Mouse (Mus musculus) hindbrain, embryonic 16.5 days (tissue): ENCODE data around the gene Leap2. TPM values are rescaled to one million over a fixed set of nuclear protein-coding genes. Genes with fewer than 3 reads are reported as not detected.

Experiments
- ATAC-seq: fragments of 200-750 bp; cut with Nextera tagmentation; 2 replicates; pipeline ENCODE4 v1.8.0; 2017; ENCODE audit warnings: moderate TSS enrichment, moderate library complexity
- H3K27ac ChIP-seq: fragments of 300-500 bp; sonication (generic); 2 replicates; pipeline ENCODE4 v1.5.1; 2014; ENCODE audit warnings: low read depth, mild to moderate bottlenecking, control low read depth, low read length, moderate library complexity
- H3K27me3 ChIP-seq: fragments of 300-500 bp; sonication (generic); replicated peaks from 2 replicates; pipeline ENCODE4 v1.6.1; 2014; ENCODE audit warnings: low read length; ENCODE audit not compliant: control insufficient read depth, insufficient read depth
- H3K36me3 ChIP-seq: fragments of 300-500 bp; sonication (generic); 2 replicates; pipeline ENCODE4 v1.6.1; 2014; ENCODE audit warnings: mild to moderate bottlenecking, low read length, moderate library complexity, mixed read lengths; ENCODE audit not compliant: control insufficient read depth, insufficient read depth
- H3K4me1 ChIP-seq: fragments of 300-500 bp; sonication (generic); 2 replicates; pipeline ENCODE4 v1.6.1; 2014; ENCODE audit warnings: low read depth, low read length; ENCODE audit not compliant: control insufficient read depth, insufficient read depth
- H3K4me2 ChIP-seq: fragments of 300-500 bp; sonication (generic); 2 replicates; pipeline ENCODE4 v1.6.1; 2014; ENCODE audit warnings: mild to moderate bottlenecking, low read length, control low read depth, moderate library complexity
- H3K4me3 ChIP-seq: fragments of 300-500 bp; sonication (generic); 2 replicates; pipeline ENCODE4 v1.5.1; 2014; ENCODE audit warnings: mild to moderate bottlenecking, low read length, control low read depth, moderate library complexity
- H3K9ac ChIP-seq: fragments of 300-500 bp; sonication (generic); 2 replicates; pipeline ENCODE4 v1.6.1; 2014; ENCODE audit warnings: low read depth, mild to moderate bottlenecking, control low read depth, low read length, moderate library complexity
- H3K9me3 ChIP-seq: fragments of 300-500 bp; sonication (generic); 2 replicates; pipeline ENCODE4 v1.6.1; 2014; ENCODE audit warnings: mild to moderate bottlenecking, low read length, moderate library complexity; ENCODE audit not compliant: control insufficient read depth
- WGBS: fragments of 180-500 bp; shearing (Covaris S2); extraction: QIAGEN DNeasy Blood & Tissue Kit; methylation state at CpG from one replicate; pipeline ENCODE4 v1.1.7; 2014; 5-methylcytosine and 5-hydroxymethylcytosine counted together
- microRNA-seq: library from miRNA; unstranded; fragments of <30 nt; microRNA quantifications from one replicate; pipeline ENCODE4, GENCODE M21; 2017
- polyA plus RNA-seq: library from polyadenylated mRNA; unstranded; fragments of >200 nt; fragmentation: Nextera tagmentation; extraction: Ambion mirVana; gene quantifications from 2 replicates; pipeline ENCODE4 v1.2.1, GENCODE M21; 2015

Leap2 gene
- polyA plus RNA-seq, 1 experiment from 2014 or later: 0.33 TPM

DNA sequence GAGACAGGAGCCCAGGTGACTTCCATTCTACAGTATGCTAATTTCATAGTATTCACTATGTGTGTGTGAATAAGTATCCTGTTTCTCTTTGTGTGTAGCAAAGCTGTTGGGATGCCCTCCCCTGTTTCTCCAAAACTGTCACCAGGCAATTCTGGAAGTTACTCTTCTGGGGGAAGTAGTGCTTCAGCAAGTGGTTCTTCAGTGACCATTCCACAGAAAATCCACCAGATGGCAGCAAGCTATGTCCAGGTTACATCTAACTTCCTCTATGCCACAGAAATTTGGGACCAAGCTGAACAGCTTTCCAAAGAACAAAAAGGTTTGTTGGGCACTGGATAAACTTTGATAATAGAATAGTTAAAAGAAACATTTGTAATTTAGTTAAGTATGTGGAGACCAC, 11.2 kb downstream of the Leap2 start:
- Histone ChIP-seq H3K36me3 (peaks cover 65% of the 10 kb centered on the region), H3K27me3 (no peaks in the 10 kb centered on the region), H3K4me3 (no peak overlapping the region), H3K27ac (no peak overlapping the region), H3K4me2 (no peak overlapping the region), H3K9ac (no peak overlapping the region), H3K4me1 (no peaks in the 10 kb centered on the region), H3K9me3 (no peaks in the 10 kb centered on the region)
- no peak for ATAC-seq

DNA sequence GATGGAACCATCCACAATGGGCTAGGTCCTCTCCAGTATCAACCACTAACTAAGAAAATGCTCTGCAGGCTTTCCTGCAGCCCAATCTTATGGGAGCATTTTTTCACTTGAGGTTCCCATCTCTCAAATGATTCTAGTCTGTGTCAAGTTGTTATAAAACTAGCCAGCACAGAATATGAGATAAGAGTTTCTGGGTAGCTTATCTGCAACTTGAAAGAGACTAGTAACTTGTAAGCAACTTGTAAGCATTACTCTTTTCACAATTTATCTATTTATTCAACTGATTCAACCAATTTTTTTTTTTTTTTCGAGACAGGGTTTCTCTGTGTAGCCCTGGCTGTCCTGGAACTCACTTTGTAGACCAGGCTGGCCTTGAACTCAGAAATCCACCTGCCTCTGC, 19.3 kb downstream of the Leap2 start:
- Histone ChIP-seq H3K9ac (no peak overlapping the region), H3K36me3 (peaks cover 52% of the 10 kb centered on the region), H3K9me3 (no peaks in the 10 kb centered on the region), H3K4me2 (no peak overlapping the region), H3K27me3 (no peaks in the 10 kb centered on the region), H3K27ac (no peak overlapping the region), H3K4me1 (no peaks in the 10 kb centered on the region), H3K4me3 (no peak overlapping the region)
- no peak for ATAC-seq
- WGBS: 100% methylated on average over 1 of the region's 1 CpGs

GRCm38 (mm10) chr11:53393856-53394255, 29.1 kb downstream of the Leap2 start:
- H3K4me2 ChIP-seq: no peak overlapping the region
- no peak overlapping the region for H3K9ac ChIP-seq
- H3K9me3 ChIP-seq: no peaks in the 10 kb centered on the region
- no peaks in the 10 kb centered on the region for H3K4me1 ChIP-seq
- no peak overlapping the region for H3K4me3 ChIP-seq
- ATAC-seq: no peak
- no peaks in the 10 kb centered on the region for H3K27me3 ChIP-seq
- peaks cover 16% of the 10 kb centered on the region for H3K36me3 ChIP-seq
- WGBS: 92% methylated on average over 1 of the region's 1 CpGs
- H3K27ac ChIP-seq: no peak overlapping the region

GRCm38 (mm10) chr11:53383758-53384428, 39.1 kb downstream of the Leap2 start:
- no peak overlapping the region for H3K4me2 ChIP-seq
- H3K9ac ChIP-seq: no peak overlapping the region
- no peak overlapping the region for H3K4me3 ChIP-seq
- no peaks in the 10 kb centered on the region for H3K4me1 ChIP-seq
- peaks cover 2% of the 10 kb centered on the region; the same call in 1 of the 2 replicates for H3K36me3 ChIP-seq
- no peaks in the 10 kb centered on the region for H3K27me3 ChIP-seq
- H3K9me3 ChIP-seq: no peaks in the 10 kb centered on the region
- ATAC-seq: no peak
- no peak overlapping the region for H3K27ac ChIP-seq
- 94% methylated on average over 2 of the region's 2 CpGs for WGBS

GRCm38 (mm10) chr11:53378918-53379317, 44.1 kb downstream of the Leap2 start:
- no peaks in the 10 kb centered on the region for H3K9me3 ChIP-seq
- no peaks in the 10 kb centered on the region for H3K4me1 ChIP-seq
- H3K27ac ChIP-seq: no peak overlapping the region
- no peak overlapping the region for H3K9ac ChIP-seq
- H3K4me3 ChIP-seq: no peak overlapping the region
- WGBS: 87% methylated on average over 1 of the region's 1 CpGs
- peaks cover 5% of the 10 kb centered on the region for H3K36me3 ChIP-seq
- H3K4me2 ChIP-seq: no peak overlapping the region
- ATAC-seq: no peak
- no peaks in the 10 kb centered on the region for H3K27me3 ChIP-seq

Small RNA genes within 50 kb of the gene (microRNA-seq; reads per million reads assigned to microRNA genes)
- not detected for gene Mir6920

Other genes with a start within 250 kb of the Leap2 start
- 41.0 and 41.5 TPM in 2 replicates for gene Hspa4, start 122.7 kb downstream of the Leap2 start, polyA plus RNA-seq
- gene Zcchc10, start 98.5 kb downstream of the Leap2 start, polyA plus RNA-seq: 11.9 and 14.3 TPM in 2 replicates
- 37.1 and 40.4 TPM in 2 replicates for gene Aff4, start 72.3 kb downstream of the Leap2 start, polyA plus RNA-seq
- 747 and 916 TPM in 2 replicates for gene Uqcrq, start 7.7 kb upstream of the Leap2 start, polyA plus RNA-seq
- gene Gdf9, start 7.9 kb upstream of the Leap2 start, polyA plus RNA-seq: 3.0 and 4.1 TPM in 2 replicates
- gene Gm10447, start 33.9 kb upstream of the Leap2 start, polyA plus RNA-seq: not detected in 2 replicates
- gene Shroom1, start 34.0 kb upstream of the Leap2 start, polyA plus RNA-seq: 3.2 and 3.6 TPM in 2 replicates
- not detected in 2 replicates for gene Gm9837, start 47.3 kb upstream of the Leap2 start, polyA plus RNA-seq
- gene Gm9945, start 57.0 kb upstream of the Leap2 start, polyA plus RNA-seq: 0.34 TPM in 1 of 2 replicates, not detected in the other
- 1.5 TPM in 2 replicates for gene Sowaha, start 57.1 kb upstream of the Leap2 start, polyA plus RNA-seq
- gene Sept8, start 96.1 kb upstream of the Leap2 start, polyA plus RNA-seq: 23.1 and 23.4 TPM in 2 replicates
- 306 and 352 TPM in 2 replicates for gene Kif3a, start 144.2 kb upstream of the Leap2 start, polyA plus RNA-seq
- gene Il4, start 195.5 kb upstream of the Leap2 start, polyA plus RNA-seq: 3.9 and 4.5 TPM in 2 replicates
- not detected in 2 replicates for gene Il13, start 211.5 kb upstream of the Leap2 start, polyA plus RNA-seq